Mouse (Mus musculus): Measurements from ENCODE around the gene Bckdhb.

DNA sequence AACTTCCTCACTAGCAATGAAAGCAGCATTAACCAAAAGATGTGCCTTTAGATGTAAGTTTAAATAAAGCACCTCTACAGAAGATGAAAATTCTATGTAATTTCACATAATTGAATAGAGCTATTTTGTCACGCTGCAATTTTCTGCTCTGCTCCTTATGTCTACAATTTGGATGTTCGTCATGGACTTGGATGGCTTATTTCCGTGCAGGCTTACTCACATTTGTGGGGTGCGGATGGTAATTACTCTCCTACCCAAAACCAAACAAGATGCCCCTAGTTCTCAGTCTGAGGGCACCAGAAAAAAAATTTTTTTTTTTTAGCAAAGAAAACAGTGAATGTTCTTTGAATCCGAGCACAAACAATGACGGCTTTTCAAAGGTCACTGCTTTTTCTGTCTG, 212.2 kb downstream of the Bckdhb start:
- TF ChIP-seq CTCF (conservative IDR thresholded peaks at IDR 0.05; ENCODE audit: low read length) (no peak), NANOG (IDR thresholded peaks at IDR 0.05; ENCODE audit: borderline replicate concordance, low read length) (no peak)
